Mouse (Mus musculus) limb, embryonic 10.5 days (tissue): ENCODE results near the gene Aifm1. TPM values are rescaled to one million over a fixed set of nuclear protein-coding genes. Genes with fewer than 3 reads are reported as not detected.

ENCODE experiments used
- DNase-seq: peaks from one replicate; pipeline ENCODE4 v3.0.0-alpha.2; 2017; ENCODE audit warnings: low spot score
- H3K27ac ChIP-seq: fragments of 300-500 bp; sonication (generic); 2 replicates; pipeline ENCODE4 v1.5.1; 2016; ENCODE audit warnings: mild to moderate bottlenecking
- H3K27me3 ChIP-seq: fragments of 300-500 bp; sonication (generic); 2 replicates; pipeline ENCODE4 v1.6.1; 2016; ENCODE audit warnings: low read depth, mild to moderate bottlenecking; ENCODE audit not compliant: poor library complexity, severe bottlenecking
- H3K36me3 ChIP-seq: fragments of 300-500 bp; sonication (generic); 2 replicates; pipeline ENCODE4 v1.6.1; 2016; ENCODE audit warnings: mild to moderate bottlenecking, moderate library complexity
- H3K4me1 ChIP-seq: fragments of 300-500 bp; sonication (generic); 2 replicates; pipeline ENCODE4 v1.6.1; 2016
- H3K4me3 ChIP-seq: fragments of 300-500 bp; sonication (generic); 2 replicates; pipeline ENCODE4 v1.5.1; 2016; ENCODE audit warnings: mild to moderate bottlenecking, moderate library complexity
- H3K9me3 ChIP-seq: fragments of 300-500 bp; sonication (generic); replicated peaks from 2 replicates; pipeline ENCODE4 v1.6.1; 2016; ENCODE audit warnings: mild to moderate bottlenecking
- WGBS: fragments of 180-500 bp; shearing (Covaris S2); methylation state at CpG from one replicate; pipeline ENCODE4 v1.1.7; 2016; 5-methylcytosine and 5-hydroxymethylcytosine counted together
- polyA plus RNA-seq: library from polyadenylated mRNA; unstranded; fragments of >200 nt; fragmentation: Nextera tagmentation; extraction: Ambion mirVana; gene quantifications from 2 replicates; pipeline ENCODE4 v1.2.1, GENCODE M21; 2016

Aifm1 gene
- polyA plus RNA-seq, 1 experiment from 2014 or later, result 93.5 TPM

- 65% methylated on average over 15 of the region's 15 CpGs for WGBS
These were observed 80.5 kb downstream of the Aifm1 start for GRCm38 (mm10) chrX:48432599-48433526.

GRCm38 (mm10) chrX:48429538-48429937 is 83.8 kb downstream of the Aifm1 start:
- peaks cover 19% of the 10 kb centered on the region for H3K4me1 ChIP-seq
- no peaks in the 10 kb centered on the region for H3K9me3 ChIP-seq
- 30% methylated on average over 6 of the region's 6 CpGs for WGBS
- DNase-seq, result no peak
- H3K36me3 ChIP-seq, result no peaks in the 10 kb centered on the region
- H3K4me3 ChIP-seq, result no peak overlapping the region
- H3K27me3 ChIP-seq, result peaks cover 12% of the 10 kb centered on the region; the same call in 1 of the 2 replicates
- H3K27ac ChIP-seq, result no peak overlapping the region

More at GRCm38 (mm10) chrX:48432599-48433526, 80.5 kb downstream of the Aifm1 start:
- Histone ChIP-seq H3K27me3 (peaks cover 12% of the 10 kb centered on the region; the same call in 1 of the 2 replicates), H3K27ac (no peak overlapping the region), H3K4me3 (no peak overlapping the region), H3K9me3 (no peaks in the 10 kb centered on the region), H3K4me1 (peaks cover 13% of the 10 kb centered on the region), H3K36me3 (no peaks in the 10 kb centered on the region)
- no peak for DNase-seq

- Histone ChIP-seq H3K27me3 (peaks cover 12% of the 10 kb centered on the region; the same call in 1 of the 2 replicates), H3K4me1 (peaks cover 20% of the 10 kb centered on the region), H3K4me3 (no peak overlapping the region), H3K36me3 (no peaks in the 10 kb centered on the region), H3K27ac (no peak overlapping the region), H3K9me3 (no peaks in the 10 kb centered on the region)
- DNase-seq, result no peak
These were observed 84.3 kb downstream of the Aifm1 start for GRCm38 (mm10) chrX:48429100-48429499.

GRCm38 (mm10) chrX:48428642-48429041 is 84.7 kb downstream of the Aifm1 start:
- H3K36me3 ChIP-seq, result no peaks in the 10 kb centered on the region
- peaks cover 12% of the 10 kb centered on the region; the same call in 1 of the 2 replicates for H3K27me3 ChIP-seq
- H3K9me3 ChIP-seq, result no peaks in the 10 kb centered on the region
- H3K4me3 ChIP-seq, result no peak overlapping the region
- no peak overlapping the region for H3K27ac ChIP-seq
- WGBS, result 86% methylated on average over 8 of the region's 8 CpGs
- H3K4me1 ChIP-seq, result peaks cover 19% of the 10 kb centered on the region
- no peak for DNase-seq

- DNase-seq, result no peak
These were observed 85.1 kb downstream of the Aifm1 start for GRCm38 (mm10) chrX:48428241-48428640.

GRCm38 (mm10) chrX:48425280-48425679 is 88.1 kb downstream of the Aifm1 start:
- no peaks in the 10 kb centered on the region for H3K9me3 ChIP-seq
- no peak overlapping the region for H3K4me3 ChIP-seq
- peaks cover 10% of the 10 kb centered on the region; the same call in 1 of the 2 replicates for H3K4me1 ChIP-seq
- no peak overlapping the region for H3K27ac ChIP-seq
- H3K36me3 ChIP-seq, result no peaks in the 10 kb centered on the region
- DNase-seq, result no peak
- 58% methylated on average over 7 of the region's 7 CpGs for WGBS
- 0 out of 2 replicates have a peak, but pooled peaks cover 3% of the 10 kb centered on the region for H3K27me3 ChIP-seq

More at GRCm38 (mm10) chrX:48428241-48428640, 85.1 kb downstream of the Aifm1 start:
- Histone ChIP-seq H3K36me3 (no peaks in the 10 kb centered on the region), H3K4me3 (no peak overlapping the region), H3K4me1 (peaks cover 15% of the 10 kb centered on the region), H3K27ac (no peak overlapping the region), H3K27me3 (peaks cover 8% of the 10 kb centered on the region; the same call in 1 of the 2 replicates), H3K9me3 (no peaks in the 10 kb centered on the region)
- WGBS, result 84% methylated on average over 6 of the region's 6 CpGs

Other genes with a start within 250 kb of the Aifm1 start
- gene Bcorl1, start 172.2 kb downstream of the Aifm1 start, polyA plus RNA-seq, result 3.9 and 4.4 TPM in 2 replicates
- 1.8 and 1.9 TPM in 2 replicates for gene Elf4, start 50.4 kb downstream of the Aifm1 start, polyA plus RNA-seq
- 2.5 and 3.2 TPM in 2 replicates for gene Rab33a, start 5.7 kb upstream of the Aifm1 start, polyA plus RNA-seq
- 18.9 and 21.2 TPM in 2 replicates for gene Zfp280c, start 80.9 kb upstream of the Aifm1 start, polyA plus RNA-seq
- 16.2 and 18.1 TPM in 2 replicates for gene Slc25a14, start 109.8 kb upstream of the Aifm1 start, polyA plus RNA-seq
- gene Gpr119, start 160.9 kb upstream of the Aifm1 start, polyA plus RNA-seq, result not detected in 2 replicates
- gene Rbmx2, start 181.4 kb upstream of the Aifm1 start, polyA plus RNA-seq, result 23.6 and 30.7 TPM in 2 replicates